ENCODE assay signal across 20 mouse cellular contexts in the genomic region with DNA sequence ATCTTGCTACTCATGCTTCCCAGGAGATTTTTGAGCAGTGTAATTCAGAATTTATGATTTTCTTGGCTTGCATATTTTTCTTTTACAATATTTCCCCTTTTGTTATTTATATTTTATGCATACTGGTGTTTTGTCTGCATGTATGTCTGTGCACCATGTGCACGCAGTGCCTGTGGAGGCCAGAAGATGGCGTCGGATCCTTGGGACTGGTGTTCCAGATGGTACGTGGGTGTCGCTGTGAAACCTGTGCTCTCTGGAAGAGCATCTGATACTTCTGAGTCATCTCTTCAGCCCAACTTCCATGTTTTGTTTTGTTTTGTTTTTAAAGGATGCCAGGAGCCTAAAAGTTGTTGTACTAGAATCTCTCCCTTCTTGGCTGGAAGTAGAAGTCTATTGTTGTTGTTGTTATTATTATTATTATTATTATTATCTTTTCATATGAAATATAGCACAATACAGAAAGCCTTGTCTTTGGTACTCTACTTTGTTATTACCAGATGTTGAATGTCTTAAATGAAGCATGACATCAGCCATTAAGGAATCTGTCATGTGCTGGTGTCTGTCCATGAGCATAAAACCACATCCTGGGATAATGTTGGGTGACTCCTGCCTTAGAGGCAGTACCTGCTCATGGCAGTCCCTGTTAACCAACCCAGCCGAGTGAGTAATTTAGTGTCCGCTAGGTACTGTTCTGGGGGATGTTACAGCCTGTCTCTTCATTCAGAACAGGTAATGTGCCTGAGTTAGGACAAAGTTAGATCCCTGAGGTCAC. TPM values are rescaled to one million over a fixed set of nuclear protein-coding genes. Genes with fewer than 3 reads are reported as not detected.
DNase-seq lines count a peak whose midpoint lies in the region; ATAC-seq and TF ChIP-seq lines count a peak whose summit lies in the region.
"Had no signal": no experiment of that assay in that cellular context is flagged by ENCODE, and none has a peak within 500 bp of the region (broad histone marks: within the 10 kb centered on the region; RNA-seq: fewer than 3 reads in every experiment).

No protein-coding gene starts in this region.

- H3K27me3 ChIP-seq in lung, embryonic 14.5 days (ENCODE audit: insufficient read depth, low read length): no peaks in the 10 kb centered on the region
- H3K27me3 ChIP-seq in lung, postnatal 0 days (replicated peaks; ENCODE audit: insufficient read depth, low read length): no peaks in the 10 kb centered on the region
- H3K27me3 ChIP-seq in C2C12 (ENCODE audit: control insufficient read depth, insufficient read depth, insufficient read length): no peaks in the 10 kb centered on the region
- no peaks in the 10 kb centered on the region for H3K27me3 ChIP-seq in ES-Bruce4 (ENCODE audit: control insufficient read depth, insufficient read depth, low read length, poor library complexity, severe bottlenecking)
- H3K27me3 ChIP-seq: forebrain, embryonic 12.5 days; hindbrain, embryonic 15.5 days; limb, embryonic 15.5 days; lung, embryonic 15.5 days had no signal

- no peak for TF ChIP-seq POLR2A in ES-Bruce4 (IDR thresholded peaks at IDR 0.05; ENCODE audit: insufficient read depth, low read length)

- no peak overlapping the region for H3ac ChIP-seq in C2C12 (ENCODE audit: control insufficient read depth, insufficient read length, low read depth)

- H3K27ac ChIP-seq in lung, embryonic 14.5 days (ENCODE audit: low read depth): no peak overlapping the region
- no peak overlapping the region for H3K27ac ChIP-seq in lung, postnatal 0 days (ENCODE audit: low read length)
- H3K27ac ChIP-seq in ES-Bruce4 (ENCODE audit: insufficient read depth, low read length): no peak overlapping the region
- H3K27ac ChIP-seq: forebrain, embryonic 12.5 days; heart, embryonic 10.5 days; hindbrain, embryonic 15.5 days; limb, embryonic 15.5 days; lung, embryonic 15.5 days; stomach, postnatal 0 days had no signal

- H3K79me3 ChIP-seq in C2C12 (ENCODE audit: low read depth): no peaks in the 10 kb centered on the region

- no peak for DNase-seq in lung, embryonic 14.5 days
- no peak for DNase-seq in lung, postnatal 0 days (ENCODE audit: low spot score)
- DNase-seq in WW6 (ENCODE audit: low read depth, low spot score): peak; percentile 14
- no peak for DNase-seq in kidney, adult 8-10 months
- no peak for DNase-seq in adrenal gland, adult 2 months
- DNase-seq: cerebellum, postnatal 10 days; gastrocnemius, postnatal 25 days; heart, postnatal 10 days; kidney, adult 18-20 months; kidney, postnatal 36 days; midbrain, embryonic 14.5 days; thymus, postnatal 36 days had no signal

- ATAC-seq in lung, embryonic 14.5 days (ENCODE audit: insufficient read depth): no peak
- ATAC-seq in lung, postnatal 0 days: no peak

- H3K4me2 ChIP-seq in lung, embryonic 14.5 days: no peak overlapping the region
- H3K4me2 ChIP-seq in lung, postnatal 0 days (replicated peaks; ENCODE audit: low read depth, low read length): no peak overlapping the region
- H3K4me2 ChIP-seq: forebrain, embryonic 12.5 days; hindbrain, embryonic 15.5 days; limb, embryonic 15.5 days; lung, embryonic 15.5 days had no signal

- no peaks in the 10 kb centered on the region for H3K79me2 ChIP-seq in C2C12 (ENCODE audit: control insufficient read depth, insufficient read depth)

- H3K9me3 ChIP-seq in lung, embryonic 14.5 days (ENCODE audit: low read depth, low read length): no peaks in the 10 kb centered on the region
- H3K9me3 ChIP-seq in lung, postnatal 0 days (ENCODE audit: low read length): no peaks in the 10 kb centered on the region
- H3K9me3 ChIP-seq in ES-Bruce4 (replicated peaks; ENCODE audit: control insufficient read depth, insufficient read depth, low read length, poor library complexity, severe bottlenecking): no peaks in the 10 kb centered on the region
- H3K9me3 ChIP-seq: forebrain, embryonic 12.5 days; heart, embryonic 10.5 days; hindbrain, embryonic 15.5 days; limb, embryonic 15.5 days; lung, embryonic 15.5 days had no signal

- TF ChIP-seq EP300 in lung, postnatal 0 days (IDR thresholded peaks at IDR 0.05): no peak
- TF ChIP-seq EP300 in ES-Bruce4 (IDR thresholded peaks at IDR 0.05; ENCODE audit: insufficient read depth, low read depth, low read length): no peak

- H3K4me3 ChIP-seq in lung, embryonic 14.5 days (ENCODE audit: low read depth, low read length): no peak overlapping the region
- no peak overlapping the region for H3K4me3 ChIP-seq in lung, postnatal 0 days (ENCODE audit: low read depth, low read length)
- H3K4me3 ChIP-seq in C2C12 (ENCODE audit: insufficient read depth, poor library complexity, severe bottlenecking): no peak overlapping the region
- no peak overlapping the region for H3K4me3 ChIP-seq in ES-Bruce4 (ENCODE audit: low read depth, low read length)
- H3K4me3 ChIP-seq: forebrain, embryonic 12.5 days; heart, embryonic 10.5 days; hindbrain, embryonic 15.5 days; limb, embryonic 15.5 days; lung, embryonic 15.5 days had no signal

- H3K36me3 ChIP-seq in lung, embryonic 14.5 days (ENCODE audit: insufficient read depth): no peaks in the 10 kb centered on the region
- H3K36me3 ChIP-seq in lung, postnatal 0 days (ENCODE audit: insufficient read depth, low read length): no peaks in the 10 kb centered on the region
- H3K36me3 ChIP-seq in C2C12 (ENCODE audit: control insufficient read depth, insufficient read depth) (no peaks in the 10 kb centered on the region), ES-Bruce4 (ENCODE audit: control insufficient read depth, insufficient read depth, low read length, poor library complexity, severe bottlenecking) (no peaks in the 10 kb centered on the region)
- H3K36me3 ChIP-seq: forebrain, embryonic 12.5 days; heart, embryonic 10.5 days; hindbrain, embryonic 15.5 days; limb, embryonic 15.5 days; lung, embryonic 15.5 days had no signal

- TF ChIP-seq CTCF in lung, embryonic 14.5 days (IDR thresholded peaks at IDR 0.05; ENCODE audit: low read depth): peak; percentile 13; the same call in 1 of the 2 replicates
- no peak for TF ChIP-seq CTCF in lung, postnatal 0 days (IDR thresholded peaks at IDR 0.05)
- TF ChIP-seq CTCF in C2C12 (IDR thresholded peaks at IDR 0.05; ENCODE audit: control insufficient read depth, insufficient read depth, insufficient read length): peak; percentile 4
- TF ChIP-seq CTCF in ES-Bruce4 (IDR thresholded peaks at IDR 0.05; ENCODE audit: low read depth, low read length): peak; percentile 54

- no peak overlapping the region for H3K9ac ChIP-seq in lung, embryonic 14.5 days
- H3K9ac ChIP-seq in lung, postnatal 0 days (replicated peaks; ENCODE audit: low read depth): no peak overlapping the region
- no peak overlapping the region for H3K9ac ChIP-seq in ES-Bruce4 (ENCODE audit: low read depth, poor library complexity, severe bottlenecking)
- H3K9ac ChIP-seq: forebrain, embryonic 12.5 days; hindbrain, embryonic 15.5 days; limb, embryonic 15.5 days; lung, embryonic 15.5 days had no signal

- H3K4me1 ChIP-seq in lung, embryonic 14.5 days (ENCODE audit: insufficient read depth): no peaks in the 10 kb centered on the region
- H3K4me1 ChIP-seq in lung, postnatal 0 days (ENCODE audit: insufficient read depth, low read depth, low read length): no peaks in the 10 kb centered on the region
- H3K4me1 ChIP-seq in ES-Bruce4 (ENCODE audit: control insufficient read depth, insufficient read depth, low read length): no peaks in the 10 kb centered on the region
- H3K4me1 ChIP-seq: heart, embryonic 10.5 days; hindbrain, embryonic 15.5 days; limb, embryonic 15.5 days; lung, embryonic 15.5 days had no signal

- WGBS in lung, embryonic 14.5 days: 83% methylated on average over 7 of the region's 7 CpGs
- 90% methylated on average over 7 of the region's 7 CpGs for whole genome bisulfite sequencing in lung, postnatal 0 days

TF ChIP-seq in C2C12, 6 proteins besides CTCF, POLR2A, EP300 and RAD21:
- peak; percentile 71 for TF ChIP-seq MYOD1 (IDR thresholded peaks at IDR 0.05; ENCODE audit: control insufficient read depth, insufficient read length, low read depth)
- peak; percentile 12 for TF ChIP-seq USF1 (IDR thresholded peaks at IDR 0.05; ENCODE audit: low read depth)
- no peak for TF ChIP-seq MAX (IDR thresholded peaks at IDR 0.05)

RNA-seq across cellular contexts. Expression of gene P4ha2, which starts 41.5 kb away (rescaled TPM):
- polyA plus RNA-seq in lung, embryonic 14.5 days (2014; fragmentation: Nextera tagmentation; extraction: Ambion mirVana): 26.0 and 28.4 TPM in 2 replicates
- 21.4 and 26.5 TPM in 2 replicates for polyA plus RNA-seq in lung, postnatal 0 days (2015; fragmentation: Nextera tagmentation; extraction: Ambion mirVana)
- polyA plus RNA-seq in C2C12 (2012; fragmentation: generic; extraction: Trizol) (26.4 TPM), ES-Bruce4 (2011; ENCODE audit: insufficient read depth, insufficient read length, low read depth, missing spikeins) (16.6 and 25.5 TPM in 2 replicates)
- total RNA-seq in adrenal gland, adult 2 months (2021): 10 to 100 TPM; 36.5 to 39.6 TPM
- 10.9 and 12.1 TPM in 2 replicates for polyA plus RNA-seq in adrenal gland, adult 2 months (2012; rRNA removed)
